Mouse (Mus musculus) stomach, postnatal 0 days (tissue): Measurements from ENCODE around the gene Tmem199. TPM values are rescaled to one million over a fixed set of nuclear protein-coding genes. Genes with fewer than 3 reads are reported as not detected.
A peak's percentile ranks its signal among the peaks of the same experiment; 100 is the strongest.

Experiments used
- ATAC-seq: fragments of 200-750 bp; cut with Nextera tagmentation; 2 replicates; pipeline ENCODE4 v1.8.0; 2017; ENCODE audit not compliant: low FRiP score, low TSS enrichment
- DNase-seq: peaks from one replicate; pipeline ENCODE4 v3.0.0-alpha.2; 2016; ENCODE audit warnings: low spot score
- H3K27ac ChIP-seq: fragments of 300-500 bp; sonication (generic); replicated peaks from 2 replicates; pipeline ENCODE4 v1.5.1; 2014; ENCODE audit warnings: mild to moderate bottlenecking, control low read depth
- H3K27me3 ChIP-seq: fragments of 300-500 bp; sonication (generic); 2 replicates; pipeline ENCODE4 v1.6.1; 2014; ENCODE audit warnings: low read length; ENCODE audit not compliant: control insufficient read depth, insufficient read depth
- H3K36me3 ChIP-seq: fragments of 300-500 bp; sonication (generic); 2 replicates; pipeline ENCODE4 v1.6.1; 2014; ENCODE audit warnings: low read length, mixed read lengths; ENCODE audit not compliant: control insufficient read depth, insufficient read depth
- H3K4me1 ChIP-seq: fragments of 300-500 bp; sonication (generic); replicated peaks from 2 replicates; pipeline ENCODE4 v1.6.1; 2014; ENCODE audit warnings: antibody characterized with exemption; ENCODE audit not compliant: control insufficient read depth, insufficient read depth
- H3K4me2 ChIP-seq: fragments of 300-500 bp; sonication (generic); replicated peaks from 2 replicates; pipeline ENCODE4 v1.6.1; 2014; ENCODE audit warnings: low read depth, mild to moderate bottlenecking, control low read depth, moderate library complexity
- H3K4me3 ChIP-seq: fragments of 300-500 bp; sonication (generic); 2 replicates; pipeline ENCODE4 v1.5.1; 2014; ENCODE audit warnings: low read depth, low read length, control low read depth
- H3K9ac ChIP-seq: fragments of 300-500 bp; sonication (generic); 2 replicates; pipeline ENCODE4 v1.6.1; 2014; ENCODE audit warnings: mild to moderate bottlenecking, low read length, control low read depth, mixed read lengths
- H3K9me3 ChIP-seq: fragments of 300-500 bp; sonication (generic); 2 replicates; pipeline ENCODE4 v1.6.1; 2016; ENCODE audit warnings: low read length; ENCODE audit not compliant: control insufficient read depth
- CTCF ChIP-seq: IDR thresholded peaks from 2 replicates; pipeline ENCODE4 v1.5.1; 2016; ENCODE audit warnings: antibody characterized with exemption, low read depth, mild to moderate bottlenecking, moderate library complexity
- EP300 ChIP-seq: optimal IDR thresholded peaks from 2 replicates; pipeline ENCODE3; 2016; ENCODE audit warnings: antibody characterized with exemption
- WGBS: fragments of 180-500 bp; shearing (Covaris S2); extraction: QIAGEN DNeasy Blood & Tissue Kit; methylation state at CpG from one replicate; pipeline ENCODE4 v1.1.7; 2014; 5-methylcytosine and 5-hydroxymethylcytosine counted together
- polyA plus RNA-seq: library from polyadenylated mRNA; unstranded; fragments of >200 nt; fragmentation: Nextera tagmentation; extraction: Ambion mirVana; gene quantifications from 2 replicates; pipeline ENCODE4 v1.2.1, GENCODE M21; 2015

Gene Tmem199
- polyA plus RNA-seq, 1 experiment from 2014 or later = 28.4 TPM

- WGBS = 1% methylated on average over 41 of the region's 41 CpGs
- Histone ChIP-seq H3K27ac (peak within 1 kb of the TSS; percentile 91), H3K4me1 (no peaks in the 10 kb centered on the region), H3K4me3 (peak within 1 kb of the TSS; percentile 73), H3K27me3 (no peaks in the 10 kb centered on the region), H3K9me3 (no peaks in the 10 kb centered on the region), H3K36me3 (no peaks in the 10 kb centered on the region), H3K9ac (peak within 1 kb of the TSS; percentile 75), H3K4me2 (peak within 1 kb of the TSS; percentile 92)
- DNase-seq (peak; percentile 87), ATAC-seq (peak; percentile 90)
- TF ChIP-seq EP300 = no peak
These were observed 46.3 kb downstream of the Tmem199 start, which contains the start of gene Slc46a1 for GRCm38 (mm10) chr11:78465568-78466180. Gene Slc46a1 (plus strand): TSS chr11:78465697.

DNA sequence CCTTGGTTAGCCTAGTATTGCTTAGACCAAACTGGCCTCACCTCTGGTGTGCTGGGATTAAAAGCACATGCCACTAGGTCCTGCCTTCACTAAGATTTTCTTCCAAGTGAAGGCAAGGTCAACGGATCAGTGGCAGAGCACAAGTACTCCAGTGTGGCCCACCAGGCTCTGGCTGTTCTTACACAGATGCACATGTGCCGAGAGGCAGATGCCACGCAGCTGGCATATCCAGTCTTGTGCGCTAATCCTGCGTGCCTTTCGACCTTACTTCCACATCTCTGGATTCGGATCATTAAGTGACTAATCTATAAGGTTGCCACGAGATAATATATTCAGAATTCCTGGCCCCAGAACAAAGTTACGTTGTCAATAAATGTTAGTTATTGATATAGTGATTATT lies 46.9 kb downstream of the Tmem199 start:
- peak overlapping the region; percentile 75 for H3K9ac ChIP-seq
- H3K9me3 ChIP-seq = no peaks in the 10 kb centered on the region
- no peaks in the 10 kb centered on the region for H3K36me3 ChIP-seq
- peak overlapping the region; percentile 91; the same call in 1 of the 2 replicates for H3K27ac ChIP-seq
- WGBS = 20% methylated on average over 9 of the region's 9 CpGs
- no peaks in the 10 kb centered on the region for H3K4me1 ChIP-seq
- no peak for DNase-seq
- ATAC-seq = 0 out of 2 replicates have a peak, but pooled peaks have one; percentile 21
- peak overlapping the region; percentile 92 for H3K4me2 ChIP-seq
- H3K27me3 ChIP-seq = no peaks in the 10 kb centered on the region
- peak overlapping the region; percentile 73 for H3K4me3 ChIP-seq
- TF ChIP-seq CTCF = no peak
- TF ChIP-seq EP300 = no peak

GRCm38 (mm10) chr11:78463286-78464036 lies 48.5 kb downstream of the Tmem199 start:
- no peaks in the 10 kb centered on the region for H3K4me1 ChIP-seq
- no peaks in the 10 kb centered on the region for H3K9me3 ChIP-seq
- H3K36me3 ChIP-seq = no peaks in the 10 kb centered on the region
- TF ChIP-seq CTCF (no peak), EP300 (no peak)
- no peak overlapping the region for H3K9ac ChIP-seq
- no peak overlapping the region for H3K27ac ChIP-seq
- no peak overlapping the region for H3K4me3 ChIP-seq
- ATAC-seq = no peak
- WGBS = 49% methylated on average over 13 of the region's 13 CpGs
- no peak overlapping the region for H3K4me2 ChIP-seq
- DNase-seq = no peak
- H3K27me3 ChIP-seq = no peaks in the 10 kb centered on the region

- no peaks in the 10 kb centered on the region for H3K9me3 ChIP-seq
- no peaks in the 10 kb centered on the region for H3K27me3 ChIP-seq
- ATAC-seq = no peak
- TF ChIP-seq EP300 (no peak), CTCF (no peak)
- 70% methylated on average over 5 of the region's 5 CpGs for WGBS
- H3K9ac ChIP-seq = no peak overlapping the region
- no peak overlapping the region for H3K4me3 ChIP-seq
- H3K27ac ChIP-seq = no peak overlapping the region
- no peak overlapping the region for H3K4me2 ChIP-seq
- DNase-seq = no peak
- no peaks in the 10 kb centered on the region for H3K4me1 ChIP-seq
- no peaks in the 10 kb centered on the region for H3K36me3 ChIP-seq
These were observed 49.3 kb downstream of the Tmem199 start for GRCm38 (mm10) chr11:78462669-78463068.

GRCm38 (mm10) chr11:78461894-78462293 lies 50.1 kb downstream of the Tmem199 start:
- no peaks in the 10 kb centered on the region for H3K36me3 ChIP-seq
- H3K4me3 ChIP-seq = no peak overlapping the region
- ATAC-seq (no peak), DNase-seq (no peak)
- no peak overlapping the region for H3K4me2 ChIP-seq
- H3K27me3 ChIP-seq = no peaks in the 10 kb centered on the region
- H3K9me3 ChIP-seq = no peaks in the 10 kb centered on the region
- no peak overlapping the region for H3K9ac ChIP-seq
- 68% methylated on average over 1 of the region's 1 CpGs for WGBS
- no peak overlapping the region for H3K27ac ChIP-seq
- H3K4me1 ChIP-seq = no peaks in the 10 kb centered on the region
- TF ChIP-seq CTCF = peak; percentile 61
- no peak for TF ChIP-seq EP300

DNA sequence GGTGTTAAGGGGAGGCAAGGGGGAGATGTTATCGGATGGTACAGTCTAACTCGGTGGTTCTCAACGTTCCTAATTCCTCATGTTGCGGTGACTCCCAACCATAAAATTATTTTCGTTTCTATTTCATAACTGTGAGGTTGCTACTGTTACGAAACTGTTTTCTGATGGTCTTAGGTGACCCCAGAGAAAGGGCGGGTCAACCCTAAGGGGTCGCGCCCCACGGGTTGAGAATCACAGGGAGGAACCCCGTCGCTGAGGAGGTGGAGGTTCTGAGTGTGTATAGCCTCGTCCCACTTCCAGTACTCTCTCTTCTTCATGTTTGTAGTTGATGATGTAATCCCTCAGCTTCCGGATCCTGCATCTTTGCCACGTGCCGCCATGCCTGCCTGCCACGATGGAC lies 53.2 kb downstream of the Tmem199 start:
- Histone ChIP-seq H3K9ac (no peak overlapping the region), H3K27me3 (no peaks in the 10 kb centered on the region), H3K4me2 (no peak overlapping the region), H3K4me1 (no peaks in the 10 kb centered on the region), H3K36me3 (no peaks in the 10 kb centered on the region), H3K27ac (no peak overlapping the region), H3K9me3 (no peaks in the 10 kb centered on the region), H3K4me3 (no peak overlapping the region)
- DNase-seq (no peak), ATAC-seq (no peak)
- WGBS = 78% methylated on average over 17 of the region's 17 CpGs
- no peak for TF ChIP-seq EP300
- TF ChIP-seq CTCF = no peak

Other genes with a start within 250 kb of the Tmem199 start
- gene BC030499, start 221.3 kb downstream of the Tmem199 start, polyA plus RNA-seq = not detected in 2 replicates
- gene Spag5, start 210.6 kb downstream of the Tmem199 start, polyA plus RNA-seq = 4.4 and 5.7 TPM in 2 replicates
- 15.0 and 17.1 TPM in 2 replicates for gene Aldoc, start 189.2 kb downstream of the Tmem199 start, polyA plus RNA-seq
- gene Pigs, start 183.8 kb downstream of the Tmem199 start, polyA plus RNA-seq = 36.2 and 38.7 TPM in 2 replicates
- 26.5 and 27.9 TPM in 2 replicates for gene Unc119, start 168.7 kb downstream of the Tmem199 start, polyA plus RNA-seq
- 1.9 and 2.6 TPM in 2 replicates for gene Foxn1, start 125.6 kb downstream of the Tmem199 start, polyA plus RNA-seq
- 0.23 and 0.39 TPM in 2 replicates for gene Slc13a2, start 90.0 kb downstream of the Tmem199 start, polyA plus RNA-seq
- 16.4 and 16.9 TPM in 2 replicates for gene Slc46a1, start 46.5 kb downstream of the Tmem199 start, polyA plus RNA-seq
- gene Sarm1, start 14.4 kb downstream of the Tmem199 start, polyA plus RNA-seq = 0.89 and 1.1 TPM in 2 replicates
- 3.6 and 6.0 TPM in 2 replicates for gene Vtn, start 13.1 kb downstream of the Tmem199 start, polyA plus RNA-seq
- gene Sebox, start 8.7 kb downstream of the Tmem199 start, polyA plus RNA-seq = 0.10 TPM in 1 of 2 replicates, not detected in the other
- gene Poldip2, start within 50 bp of the Tmem199 start, polyA plus RNA-seq = 91.1 and 95.9 TPM in 2 replicates
- gene Tnfaip1, start 24.2 kb upstream of the Tmem199 start, polyA plus RNA-seq = 47.5 and 47.7 TPM in 2 replicates
- gene Ift20, start 24.2 kb upstream of the Tmem199 start, polyA plus RNA-seq = 163 and 168 TPM in 2 replicates
- gene Tmem97, start 38.6 kb upstream of the Tmem199 start, polyA plus RNA-seq = 63.2 and 68.2 TPM in 2 replicates
- 9.5 and 9.9 TPM in 2 replicates for gene Nlk, start 185.2 kb upstream of the Tmem199 start, polyA plus RNA-seq
- gene Ccnq, start 239.6 kb upstream of the Tmem199 start, polyA plus RNA-seq = 30.4 and 31.8 TPM in 2 replicates